Mouse (Mus musculus) urinary bladder, adult 18-20 months (tissue): Measurements from ENCODE around the gene Usp25.

ENCODE experiments used
- DNase-seq, 2 experiments: peaks; one replicate each; pipeline ENCODE4 v3.0.0; 2022; ENCODE audit warnings: low spot score in 2 of 2, mixed read lengths in 2 of 2

The Usp25 gene

GRCm38 (mm10) chr16:77140651-77141050 is 127.1 kb downstream of the Usp25 start:
- no peak for DNase-seq

GRCm38 (mm10) chr16:77146801-77147200 is 133.3 kb downstream of the Usp25 start:
- DNase-seq = no peak

GRCm38 (mm10) chr16:77150338-77150737 is 136.8 kb downstream of the Usp25 start:
- no peak for DNase-seq

- DNase-seq = no peak
Measured at GRCm38 (mm10) chr16:77150884-77151283, 137.4 kb downstream of the Usp25 start.

- no peak for DNase-seq
Measured at GRCm38 (mm10) chr16:77152288-77152687, 138.8 kb downstream of the Usp25 start.

- no peak for DNase-seq
Measured at GRCm38 (mm10) chr16:77153216-77153715, 139.8 kb downstream of the Usp25 start.

GRCm38 (mm10) chr16:77153815-77154214 is 140.3 kb downstream of the Usp25 start:
- no peak for DNase-seq

GRCm38 (mm10) chr16:77154831-77155230 is 141.3 kb downstream of the Usp25 start:
- no peak for DNase-seq
